Mouse (Mus musculus) cerebellum, adult 2 months (tissue): ENCODE results near the gene Pgf.

Experiments used
- CTCF ChIP-seq: fragments of 200-500 bp; IDR thresholded peaks from 2 replicates; pipeline ENCODE4 v1.5.1; 2011; ENCODE audit warnings: low read depth, mild to moderate bottlenecking, control low read depth, low read length, moderate library complexity, borderline replicate concordance; ENCODE audit not compliant: insufficient read depth
- POLR2A ChIP-seq: fragments of 200-500 bp; IDR thresholded peaks from 2 replicates; pipeline ENCODE4 v1.6.1; 2011; ENCODE audit warnings: low read length, control low read depth, borderline replicate concordance; ENCODE audit not compliant: insufficient read depth

DNA sequence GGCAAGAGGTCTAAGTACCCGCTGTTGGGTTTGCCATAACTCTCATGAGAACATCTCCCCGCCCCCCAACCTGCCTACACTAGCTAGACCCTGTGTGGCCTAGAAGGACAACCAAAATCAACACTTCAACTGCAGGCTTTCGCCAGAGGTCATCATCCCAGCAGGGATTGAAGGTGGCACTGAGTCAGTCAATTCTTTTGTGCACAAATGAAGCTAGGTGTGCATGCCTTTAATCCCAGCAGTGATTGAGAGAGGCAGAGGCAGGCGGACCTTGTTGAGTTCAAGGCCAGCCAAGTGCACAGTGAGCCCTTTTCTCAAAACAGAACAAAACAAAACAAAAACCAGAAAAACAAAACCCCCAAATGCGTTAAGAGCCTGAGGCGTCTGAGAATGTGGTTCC is 36.5 kb downstream of the Pgf start:
- TF ChIP-seq CTCF: no peak
- no peak for TF ChIP-seq POLR2A
